Mouse (Mus musculus): Measurements from ENCODE around the gene Btbd9. TPM values are rescaled to one million over a fixed set of nuclear protein-coding genes. Genes with fewer than 3 reads are reported as not detected.
A peak's percentile ranks its signal among the peaks of the same experiment; 100 is the strongest.

Btbd9 gene
- polyA plus RNA-seq, 1 experiment from 2014 or later, result 40.6 TPM

DNA sequence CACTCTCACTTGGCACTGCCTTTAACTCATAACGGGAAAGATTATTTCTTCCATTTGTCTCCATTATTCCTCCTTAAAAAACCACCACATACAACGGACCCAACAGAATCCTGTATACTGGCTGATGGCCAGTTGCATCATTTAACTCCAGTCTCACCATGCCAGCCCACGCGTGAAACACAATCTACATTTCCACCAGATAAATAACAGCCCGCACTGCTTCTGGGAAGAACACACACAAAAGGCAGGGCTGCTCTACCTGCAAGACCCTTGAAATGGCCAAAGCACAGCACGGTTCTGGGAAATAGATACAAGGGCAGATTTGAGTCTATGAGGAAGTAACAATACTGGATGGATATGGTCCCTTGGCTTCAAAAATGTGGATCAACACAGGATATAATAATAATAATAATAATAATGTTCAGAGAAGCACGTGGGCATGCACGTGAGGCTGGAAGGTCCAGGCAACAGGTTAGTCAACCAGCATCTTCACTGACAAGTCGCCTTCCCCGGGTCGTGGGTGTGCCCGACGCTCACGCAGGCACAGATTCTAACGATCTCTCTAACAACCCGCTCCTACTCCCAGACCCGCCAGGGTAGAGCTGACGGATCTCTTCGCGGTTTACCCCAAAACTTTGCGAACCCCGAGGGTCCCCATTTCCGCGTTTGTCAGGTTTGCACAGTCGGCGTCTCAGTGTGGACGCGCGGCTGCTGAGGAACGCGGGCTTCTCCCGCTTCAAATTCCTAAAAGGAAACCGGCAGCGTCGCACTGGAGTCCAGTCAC, 975 bp downstream of the Btbd9 start:
- ATAC-seq (replicated peaks; ENCODE audit: insufficient number of reproducible peaks, low FRiP score, low TSS enrichment, low read depth) (peak; percentile 26), DNase-seq (ENCODE audit: low spot score) (no peak)
- Histone ChIP-seq H3K27me3 (ENCODE audit: control insufficient read depth, insufficient read depth, low read length) (no peaks in the 10 kb centered on the region), H3K4me2 (ENCODE audit: low read depth, low read length) (peak overlapping the region; percentile 57), H3K4me1 (ENCODE audit: control insufficient read depth, insufficient read depth, low read length) (no peaks in the 10 kb centered on the region), H3K4me3 (ENCODE audit: low read depth, low read length) (peak overlapping the region; percentile 61), H3K9ac (replicated peaks; ENCODE audit: low read length) (peak overlapping the region; percentile 59), H3K9me3 (replicated peaks; ENCODE audit: control insufficient read depth, low read length) (no peaks in the 10 kb centered on the region), H3K36me3 (replicated peaks; ENCODE audit: control insufficient read depth, insufficient read depth, low read depth, low read length) (no peaks in the 10 kb centered on the region), H3K27ac (replicated peaks; ENCODE audit: low read depth, low read length) (peak overlapping the region; percentile 5; the same call in 1 of the 2 replicates)
- 8% methylated on average over 35 of the region's 35 CpGs for WGBS

DNA sequence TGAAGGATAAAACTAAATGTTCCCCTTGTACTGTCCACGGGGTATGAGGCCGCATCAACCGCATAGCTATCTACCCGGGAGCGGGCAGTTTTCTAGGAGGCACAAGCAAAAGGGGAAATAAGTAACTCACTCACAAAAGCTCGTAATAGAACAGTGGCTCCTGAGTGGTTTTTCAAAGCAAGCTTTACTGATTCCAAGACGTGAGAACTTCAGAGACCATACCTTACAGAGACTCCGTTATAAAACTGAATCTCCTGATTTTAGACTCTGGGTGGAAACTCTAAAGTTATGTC, 1.6 kb downstream of the Btbd9 start:
- Histone ChIP-seq H3K4me2 (ENCODE audit: low read depth, low read length) (no peak overlapping the region), H3K36me3 (replicated peaks; ENCODE audit: control insufficient read depth, insufficient read depth, low read depth, low read length) (no peaks in the 10 kb centered on the region), H3K4me3 (ENCODE audit: low read depth, low read length) (no peak overlapping the region), H3K9ac (replicated peaks; ENCODE audit: low read length) (no peak overlapping the region), H3K4me1 (ENCODE audit: control insufficient read depth, insufficient read depth, low read length) (no peaks in the 10 kb centered on the region), H3K27ac (replicated peaks; ENCODE audit: low read depth, low read length) (no peak overlapping the region), H3K27me3 (ENCODE audit: control insufficient read depth, insufficient read depth, low read length) (no peaks in the 10 kb centered on the region), H3K9me3 (replicated peaks; ENCODE audit: control insufficient read depth, low read length) (no peaks in the 10 kb centered on the region)
- ATAC-seq (replicated peaks; ENCODE audit: insufficient number of reproducible peaks, low FRiP score, low TSS enrichment, low read depth) (no peak), DNase-seq (ENCODE audit: low spot score) (no peak)
- 81% methylated on average over 8 of the region's 8 CpGs for WGBS

DNA sequence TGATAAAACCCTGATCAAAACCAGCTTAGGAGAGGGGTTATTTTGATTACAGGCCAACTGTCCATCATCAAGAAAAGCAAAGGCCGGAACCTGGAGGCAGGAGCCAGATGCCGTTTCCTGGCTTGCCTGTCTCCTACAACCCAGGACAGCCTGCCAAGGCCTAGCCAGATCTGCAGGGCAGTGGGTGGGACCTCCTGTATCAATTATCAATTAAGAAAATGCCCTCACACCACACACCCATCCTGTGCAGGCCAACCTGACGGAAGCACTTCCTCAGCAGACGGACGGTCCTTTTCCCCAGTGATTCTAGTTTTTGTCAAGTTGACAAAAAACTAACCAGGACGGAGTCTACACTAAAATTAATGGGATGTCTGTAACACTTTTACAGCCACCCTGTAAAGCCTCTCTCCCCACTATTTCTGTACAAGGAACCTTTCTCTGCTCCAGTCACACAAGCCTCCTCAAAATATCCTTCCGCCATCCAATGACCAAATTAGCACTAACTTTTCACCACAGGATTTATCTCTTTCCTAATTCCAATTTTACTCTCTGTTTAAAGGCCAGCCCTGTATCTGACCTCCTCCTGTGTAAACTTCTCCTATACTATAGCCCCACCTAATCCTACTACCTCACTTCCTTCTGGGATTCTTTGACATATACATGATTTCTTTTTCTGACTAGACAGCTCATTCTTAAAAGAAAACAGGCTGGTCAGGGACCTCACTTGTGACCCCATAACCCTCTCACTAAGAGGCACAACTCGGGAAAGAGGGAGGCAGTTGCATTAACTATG, 2.1 kb downstream of the Btbd9 start:
- Histone ChIP-seq H3K4me2 (ENCODE audit: low read depth, low read length) (no peak overlapping the region), H3K4me1 (ENCODE audit: control insufficient read depth, insufficient read depth, low read length) (no peaks in the 10 kb centered on the region), H3K27me3 (ENCODE audit: control insufficient read depth, insufficient read depth, low read length) (no peaks in the 10 kb centered on the region), H3K4me3 (ENCODE audit: low read depth, low read length) (no peak overlapping the region), H3K27ac (replicated peaks; ENCODE audit: low read depth, low read length) (no peak overlapping the region), H3K9me3 (replicated peaks; ENCODE audit: control insufficient read depth, low read length) (no peaks in the 10 kb centered on the region), H3K36me3 (replicated peaks; ENCODE audit: control insufficient read depth, insufficient read depth, low read depth, low read length) (no peaks in the 10 kb centered on the region), H3K9ac (replicated peaks; ENCODE audit: low read length) (no peak overlapping the region)
- WGBS, result 64% methylated on average over 8 of the region's 8 CpGs
- ATAC-seq (replicated peaks; ENCODE audit: insufficient number of reproducible peaks, low FRiP score, low TSS enrichment, low read depth) (no peak), DNase-seq (ENCODE audit: low spot score) (no peak)

DNA sequence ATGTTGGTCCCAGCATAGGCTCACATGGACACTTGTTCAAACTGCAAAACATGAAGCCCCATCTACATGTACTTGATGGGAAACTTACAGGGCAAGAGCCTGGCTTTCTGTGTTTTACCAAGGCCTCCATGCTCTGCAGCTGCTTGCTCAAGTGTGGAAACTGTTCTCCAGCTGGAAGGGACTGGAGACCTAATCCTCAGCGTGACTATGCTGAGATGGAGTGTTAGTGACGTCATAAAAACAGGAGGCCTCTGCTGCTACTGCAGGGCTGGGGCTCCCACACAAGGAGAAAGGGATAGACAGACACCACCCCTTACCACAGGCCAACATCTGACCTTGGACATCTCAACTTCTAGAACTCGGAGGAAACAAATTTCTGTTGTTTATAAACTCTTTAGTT, 5.3 kb downstream of the Btbd9 start:
- Histone ChIP-seq H3K4me2 (ENCODE audit: low read depth, low read length) (no peak overlapping the region), H3K36me3 (replicated peaks; ENCODE audit: control insufficient read depth, insufficient read depth, low read depth, low read length) (no peaks in the 10 kb centered on the region), H3K27ac (replicated peaks; ENCODE audit: low read depth, low read length) (no peak overlapping the region), H3K9me3 (replicated peaks; ENCODE audit: control insufficient read depth, low read length) (no peaks in the 10 kb centered on the region), H3K9ac (replicated peaks; ENCODE audit: low read length) (no peak overlapping the region), H3K4me1 (ENCODE audit: control insufficient read depth, insufficient read depth, low read length) (no peaks in the 10 kb centered on the region), H3K4me3 (ENCODE audit: low read depth, low read length) (no peak overlapping the region), H3K27me3 (ENCODE audit: control insufficient read depth, insufficient read depth, low read length) (no peaks in the 10 kb centered on the region)
- ATAC-seq (replicated peaks; ENCODE audit: insufficient number of reproducible peaks, low FRiP score, low TSS enrichment, low read depth) (no peak), DNase-seq (ENCODE audit: low spot score) (no peak)
- WGBS, result 74% methylated on average over 3 of the region's 3 CpGs

DNA sequence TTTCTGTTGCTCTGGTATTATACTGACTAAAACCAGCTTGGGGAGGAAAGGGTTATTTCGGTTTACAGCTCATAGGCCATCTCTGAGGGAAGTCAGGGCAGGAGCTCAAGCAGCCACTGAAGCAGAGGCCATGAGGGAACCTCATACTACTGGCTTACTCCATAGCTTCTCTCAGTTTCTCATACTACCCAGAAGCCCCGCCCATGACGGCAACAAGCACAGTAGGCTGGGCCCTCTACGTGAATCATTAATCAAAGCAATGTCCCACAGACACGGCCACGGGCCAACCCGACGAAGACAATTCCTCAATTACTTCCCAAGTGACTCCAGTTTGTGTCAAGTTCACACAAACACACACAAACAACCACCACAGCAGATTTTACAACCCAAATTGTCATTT, 6.1 kb downstream of the Btbd9 start:
- no peak for DNase-seq (ENCODE audit: low spot score)
- Histone ChIP-seq H3K27me3 (ENCODE audit: control insufficient read depth, insufficient read depth, low read length) (no peaks in the 10 kb centered on the region), H3K4me2 (ENCODE audit: low read depth, low read length) (no peak overlapping the region), H3K36me3 (replicated peaks; ENCODE audit: control insufficient read depth, insufficient read depth, low read depth, low read length) (no peaks in the 10 kb centered on the region), H3K4me3 (ENCODE audit: low read depth, low read length) (no peak overlapping the region), H3K27ac (replicated peaks; ENCODE audit: low read depth, low read length) (no peak overlapping the region), H3K9me3 (replicated peaks; ENCODE audit: control insufficient read depth, low read length) (no peaks in the 10 kb centered on the region), H3K9ac (replicated peaks; ENCODE audit: low read length) (no peak overlapping the region), H3K4me1 (ENCODE audit: control insufficient read depth, insufficient read depth, low read length) (no peaks in the 10 kb centered on the region)
- no peak for ATAC-seq (replicated peaks; ENCODE audit: insufficient number of reproducible peaks, low FRiP score, low TSS enrichment, low read depth)
- WGBS, result 74% methylated on average over 8 of the region's 8 CpGs

DNA sequence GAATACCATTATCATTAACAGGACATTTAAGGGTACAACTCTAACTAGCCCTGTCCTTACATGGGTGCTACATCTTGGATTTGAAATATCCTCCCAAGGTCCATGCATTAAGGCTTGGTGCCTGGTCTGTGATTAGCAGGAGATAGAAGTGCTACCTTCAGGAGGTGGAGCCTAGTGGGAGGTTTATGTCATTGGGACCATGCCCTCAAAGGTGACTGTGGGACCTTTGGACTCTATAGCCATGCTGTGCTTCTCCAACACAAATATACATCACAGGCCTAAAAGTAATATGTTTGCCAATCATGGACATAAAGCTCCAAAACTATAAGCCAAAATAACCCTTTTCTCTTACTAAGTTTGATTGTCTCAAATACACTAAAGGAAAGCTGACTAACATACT, 7.8 kb downstream of the Btbd9 start:
- no peak overlapping the region for H3K9ac ChIP-seq (replicated peaks; ENCODE audit: low read length)
- H3K4me2 ChIP-seq (ENCODE audit: low read depth, low read length), result no peak overlapping the region
- H3K4me3 ChIP-seq (ENCODE audit: low read depth, low read length), result no peak overlapping the region
- no peak for DNase-seq (ENCODE audit: low spot score)
- no peaks in the 10 kb centered on the region for H3K27me3 ChIP-seq (ENCODE audit: control insufficient read depth, insufficient read depth, low read length)
- H3K27ac ChIP-seq (replicated peaks; ENCODE audit: low read depth, low read length), result no peak overlapping the region
- no peak for ATAC-seq (replicated peaks; ENCODE audit: insufficient number of reproducible peaks, low FRiP score, low TSS enrichment, low read depth)
- no peaks in the 10 kb centered on the region for H3K4me1 ChIP-seq (ENCODE audit: control insufficient read depth, insufficient read depth, low read length)
- H3K9me3 ChIP-seq (replicated peaks; ENCODE audit: control insufficient read depth, low read length), result no peaks in the 10 kb centered on the region
- no peaks in the 10 kb centered on the region for H3K36me3 ChIP-seq (replicated peaks; ENCODE audit: control insufficient read depth, insufficient read depth, low read depth, low read length)

- Histone ChIP-seq H3K36me3 (replicated peaks; ENCODE audit: control insufficient read depth, insufficient read depth, low read depth, low read length) (no peaks in the 10 kb centered on the region), H3K9ac (replicated peaks; ENCODE audit: low read length) (no peak overlapping the region), H3K27ac (replicated peaks; ENCODE audit: low read depth, low read length) (no peak overlapping the region), H3K4me2 (ENCODE audit: low read depth, low read length) (no peak overlapping the region), H3K27me3 (ENCODE audit: control insufficient read depth, insufficient read depth, low read length) (no peaks in the 10 kb centered on the region), H3K9me3 (replicated peaks; ENCODE audit: control insufficient read depth, low read length) (no peaks in the 10 kb centered on the region), H3K4me3 (ENCODE audit: low read depth, low read length) (no peak overlapping the region), H3K4me1 (ENCODE audit: control insufficient read depth, insufficient read depth, low read length) (no peaks in the 10 kb centered on the region)
- WGBS, result 81% methylated on average over 7 of the region's 7 CpGs
- no peak for DNase-seq (ENCODE audit: low spot score)
- ATAC-seq (replicated peaks; ENCODE audit: insufficient number of reproducible peaks, low FRiP score, low TSS enrichment, low read depth), result no peak
These were observed 11.3 kb downstream of the Btbd9 start for GRCm38 (mm10) chr17:30564971-30565370.

- 87% methylated on average over 3 of the region's 3 CpGs for WGBS
- H3K4me2 ChIP-seq (ENCODE audit: low read depth, low read length), result no peak overlapping the region
- no peak for ATAC-seq (replicated peaks; ENCODE audit: insufficient number of reproducible peaks, low FRiP score, low TSS enrichment, low read depth)
- H3K4me1 ChIP-seq (ENCODE audit: control insufficient read depth, insufficient read depth, low read length), result no peaks in the 10 kb centered on the region
- DNase-seq (ENCODE audit: low spot score), result no peak
- H3K9me3 ChIP-seq (replicated peaks; ENCODE audit: control insufficient read depth, low read length), result no peaks in the 10 kb centered on the region
- H3K4me3 ChIP-seq (ENCODE audit: low read depth, low read length), result no peak overlapping the region
- no peak overlapping the region for H3K9ac ChIP-seq (replicated peaks; ENCODE audit: low read length)
- H3K27ac ChIP-seq (replicated peaks; ENCODE audit: low read depth, low read length), result no peak overlapping the region
- no peaks in the 10 kb centered on the region for H3K27me3 ChIP-seq (ENCODE audit: control insufficient read depth, insufficient read depth, low read length)
- no peaks in the 10 kb centered on the region for H3K36me3 ChIP-seq (replicated peaks; ENCODE audit: control insufficient read depth, insufficient read depth, low read depth, low read length)
These were observed 11.9 kb downstream of the Btbd9 start for GRCm38 (mm10) chr17:30564407-30564806.
